ENCODE assay signal across 8 mouse cellular contexts in genomic region chr5:144356776-144357455, GRCm38 (mm10). TPM values are rescaled to one million over a fixed set of nuclear protein-coding genes. Genes with fewer than 3 reads are reported as not detected.
DNase-seq lines count a peak whose midpoint lies in the region; ATAC-seq lines count a peak whose summit lies in the region.

No protein-coding gene starts in this region.

- no peak for DNase-seq in kidney, postnatal 25 days
- no peak for DNase-seq in intestine, embryonic 14.5 days (ENCODE audit: low spot score)
- DNase-seq in naive thymus-derived CD4-positive, alpha-beta T cell, adult 2 months (ENCODE audit: low read depth), result peak; percentile 6
- DNase-seq in adrenal gland, postnatal 25 days, result no peak
- DNase-seq in T-cell, adult 2 months (ENCODE audit: low spot score), result no peak
- no peak for DNase-seq in gastrocnemius, postnatal 14 days

- no peaks in the 10 kb centered on the region for H3K9me3 ChIP-seq in kidney, embryonic 15.5 days (replicated peaks)
- H3K9me3 ChIP-seq in embryonic facial prominence, embryonic 13.5 days, result no peaks in the 10 kb centered on the region
- H3K9me3 ChIP-seq in intestine, embryonic 14.5 days (ENCODE audit: control insufficient read depth, low read length), result no peaks in the 10 kb centered on the region

- peak overlapping the region; percentile 90 for H3K4me2 ChIP-seq in kidney, embryonic 15.5 days
- peak overlapping the region; percentile 94 for H3K4me2 ChIP-seq in embryonic facial prominence, embryonic 13.5 days
- peak overlapping the region; percentile 62 for H3K4me2 ChIP-seq in intestine, embryonic 14.5 days (ENCODE audit: low read length)

- no peak for ATAC-seq in kidney, embryonic 15.5 days (replicated peaks; ENCODE audit: low FRiP score)
- no peak for ATAC-seq in embryonic facial prominence, embryonic 13.5 days (ENCODE audit: insufficient number of reproducible peaks, insufficient read depth, low FRiP score, low TSS enrichment, low read depth)
- no peak for ATAC-seq in intestine, embryonic 14.5 days (replicated peaks; ENCODE audit: low FRiP score, low TSS enrichment, low read depth)

- intact Hi-C loops in gastrocnemius, postnatal 14 days (cut with DNase I; ENCODE audit: low total_unique reads), result no loop called here

- no peaks in the 10 kb centered on the region for H3K27me3 ChIP-seq in kidney, embryonic 15.5 days
- peaks cover 14% of the 10 kb centered on the region for H3K27me3 ChIP-seq in embryonic facial prominence, embryonic 13.5 days
- H3K27me3 ChIP-seq in intestine, embryonic 14.5 days (replicated peaks; ENCODE audit: control insufficient read depth, insufficient read depth, low read length), result 0 out of 2 replicates have a peak, but pooled peaks cover 3% of the 10 kb centered on the region

- 7% methylated on average over 17 of the region's 17 CpGs for WGBS in kidney, embryonic 15.5 days
- 6% methylated on average over 17 of the region's 17 CpGs for WGBS in embryonic facial prominence, embryonic 13.5 days
- WGBS in intestine, embryonic 14.5 days, result 9% methylated on average over 17 of the region's 17 CpGs

- peak overlapping the region; percentile 91 for H3K27ac ChIP-seq in kidney, embryonic 15.5 days
- no peak overlapping the region; the same call in 1 of the 2 replicates for H3K27ac ChIP-seq in embryonic facial prominence, embryonic 13.5 days
- no peak overlapping the region for H3K27ac ChIP-seq in intestine, embryonic 14.5 days (ENCODE audit: low read depth)

- H3K9ac ChIP-seq in kidney, embryonic 15.5 days, result peak overlapping the region; percentile 73
- peak overlapping the region; percentile 74 for H3K9ac ChIP-seq in embryonic facial prominence, embryonic 13.5 days
- peak overlapping the region; percentile 46 for H3K9ac ChIP-seq in intestine, embryonic 14.5 days (ENCODE audit: low read length)

- peaks cover 44% of the 10 kb centered on the region for H3K4me1 ChIP-seq in kidney, embryonic 15.5 days
- H3K4me1 ChIP-seq in embryonic facial prominence, embryonic 13.5 days, result peaks cover 18% of the 10 kb centered on the region
- H3K4me1 ChIP-seq in intestine, embryonic 14.5 days (replicated peaks; ENCODE audit: control insufficient read depth, insufficient read depth, low read length), result peaks cover 4% of the 10 kb centered on the region; the same call in 1 of the 2 replicates

- peak overlapping the region; percentile 64 for H3K4me3 ChIP-seq in kidney, embryonic 15.5 days (replicated peaks)
- peak overlapping the region; percentile 61 for H3K4me3 ChIP-seq in embryonic facial prominence, embryonic 13.5 days
- peak overlapping the region; percentile 46 for H3K4me3 ChIP-seq in intestine, embryonic 14.5 days (ENCODE audit: low read depth, low read length)

- H3K36me3 ChIP-seq in kidney, embryonic 15.5 days, result no peaks in the 10 kb centered on the region
- H3K36me3 ChIP-seq in embryonic facial prominence, embryonic 13.5 days, result no peaks in the 10 kb centered on the region
- no peaks in the 10 kb centered on the region for H3K36me3 ChIP-seq in intestine, embryonic 14.5 days (ENCODE audit: control insufficient read depth, insufficient read depth, low read length)

RNA-seq across cellular contexts. Expression of gene Baiap2l1, which starts 1.0 kb away (rescaled TPM):
- polyA plus RNA-seq in kidney, embryonic 15.5 days (2015; fragmentation: Nextera tagmentation; extraction: Ambion mirVana), result 14.8 and 15.2 TPM in 2 replicates
- polyA plus RNA-seq in embryonic facial prominence, embryonic 13.5 days (2015; fragmentation: Nextera tagmentation; extraction: Ambion mirVana), result 4.4 and 5.8 TPM in 2 replicates
- polyA plus RNA-seq in intestine, embryonic 14.5 days (2014; fragmentation: Nextera tagmentation; extraction: Ambion mirVana), result 12.6 and 16.7 TPM in 2 replicates
- total RNA-seq in adrenal gland, postnatal 25 days (2021), result 8.0 and 9.6 TPM in 2 replicates
- 1 to 10 TPM; 1.6 to 2.2 TPM for total RNA-seq in gastrocnemius, postnatal 14 days (2021)
